Mouse (Mus musculus) gastrocnemius, adult 2 months (tissue): ENCODE data around the gene Slc35e3. TPM values are rescaled to one million over a fixed set of nuclear protein-coding genes. Genes with fewer than 3 reads are reported as not detected.
"Not testable (repeated sequence)": the region's sequence is repeated elsewhere in the genome, so short reads cannot be mapped to it uniquely, and the experiment has no call there.

Experiments
- DNase-seq: peaks from one replicate; pipeline ENCODE4 v3.0.0; 2022
- H3K27ac ChIP-seq: fragments of 200-600 bp; 2 replicates; pipeline ENCODE4 v1.8.1; 2022; ENCODE audit warnings: mild to moderate bottlenecking
- H3K4me3 ChIP-seq: fragments of 200-600 bp; 2 replicates; pipeline ENCODE4 v1.8.1; 2022; ENCODE audit warnings: mild to moderate bottlenecking, moderate library complexity
- CTCF ChIP-seq: fragments of 200-600 bp; IDR thresholded peaks from 2 replicates; pipeline ENCODE4 v1.8.1; 2022; ENCODE audit warnings: antibody characterized with exemption, mild to moderate bottlenecking, moderate library complexity
- intact Hi-C: fragments of 180-260 bp; cut with DNase I; formaldehyde crosslinking; loops from one replicate; pipeline ENCODE4 v1.15.1; 2025
- total RNA-seq, 2 experiments: library from RNA; stranded (reverse); gene quantifications; 2 replicates each; pipeline ENCODE4 v1.2.3; 2021

Slc35e3 gene
- total RNA-seq, 2 experiments from 2014 or later, result 4.6 to 5.1 TPM

DNA sequence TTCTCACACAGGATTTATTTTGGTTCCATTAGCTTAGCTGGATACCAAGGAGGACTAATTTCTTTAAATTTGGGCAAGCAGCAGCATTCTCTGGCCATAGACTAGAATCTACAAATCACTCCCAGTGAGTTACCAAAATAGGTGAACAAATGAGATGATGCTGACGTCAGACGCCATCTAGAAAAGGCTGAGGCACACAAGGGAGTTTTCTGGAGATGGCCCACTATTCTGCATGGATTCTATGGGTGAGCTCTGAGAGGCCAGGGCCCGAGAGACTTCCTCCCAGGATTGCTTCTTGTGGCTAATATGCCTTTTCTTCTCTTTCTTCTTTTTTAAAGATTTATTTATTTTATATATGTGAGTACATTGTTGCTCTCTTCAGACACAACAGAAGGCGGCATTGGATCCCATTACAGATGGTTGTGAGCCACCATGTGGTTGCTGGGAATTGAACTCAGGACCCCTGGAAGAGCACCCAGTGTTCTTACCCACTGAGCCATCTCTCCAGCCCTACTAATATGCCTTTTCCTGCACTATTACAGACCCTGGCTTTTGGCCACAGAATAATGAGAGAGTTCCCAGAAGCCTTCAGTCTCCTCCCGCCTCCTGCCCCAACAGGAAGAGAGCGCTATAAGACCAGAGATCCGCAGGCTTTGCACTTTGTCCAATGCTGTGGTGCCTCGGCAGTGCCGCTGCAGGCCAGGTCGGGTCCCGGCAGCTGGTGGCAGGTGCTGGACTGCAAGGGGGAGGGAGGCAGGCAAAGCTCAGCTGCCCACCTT, 19.1 kb upstream of the Slc35e3 start:
- intact Hi-C loops, result no loop called here
- Histone ChIP-seq H3K4me3 (no peak overlapping the region), H3K27ac (no peak overlapping the region)
- no peak for DNase-seq
- TF ChIP-seq CTCF, result no peak

GRCm38 (mm10) chr10:117764598-117764997, 18.4 kb upstream of the Slc35e3 start:
- no peak overlapping the region for H3K4me3 ChIP-seq
- intact Hi-C loops, result no loop called here
- no peak for DNase-seq
- no peak for TF ChIP-seq CTCF
- no peak overlapping the region for H3K27ac ChIP-seq

DNA sequence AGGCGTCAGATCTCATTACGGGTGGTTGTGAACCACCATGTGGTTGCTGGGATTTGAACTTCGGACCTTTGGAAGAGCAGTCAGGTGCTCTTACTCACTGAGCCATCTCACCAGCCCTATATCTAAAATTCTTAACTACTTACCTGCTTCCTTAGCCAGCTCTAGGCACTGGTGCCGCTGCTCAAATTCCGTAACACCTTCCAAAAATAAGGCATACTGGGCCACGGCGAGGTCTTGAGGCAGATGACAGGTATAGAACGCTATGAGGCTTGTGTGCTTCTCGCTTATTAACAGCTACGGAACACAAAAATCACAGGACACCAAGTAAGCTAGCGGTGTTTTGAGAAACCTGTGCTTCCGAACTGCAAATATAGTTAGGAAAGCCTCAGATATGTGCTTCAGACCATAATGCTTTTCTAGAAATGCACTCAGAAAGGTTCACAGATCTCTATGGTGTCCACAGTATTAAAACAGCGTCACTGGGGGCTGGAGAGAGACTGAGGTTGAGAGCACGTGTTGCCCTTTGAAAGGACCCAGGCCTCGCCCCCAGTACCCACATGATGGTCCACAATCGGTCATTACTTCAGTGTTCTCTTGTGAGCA, 17.5 kb upstream of the Slc35e3 start:
- H3K27ac ChIP-seq, result no peak overlapping the region
- DNase-seq, result no peak
- no peak for TF ChIP-seq CTCF
- intact Hi-C loops, result no loop called here
- H3K4me3 ChIP-seq, result no peak overlapping the region

DNA sequence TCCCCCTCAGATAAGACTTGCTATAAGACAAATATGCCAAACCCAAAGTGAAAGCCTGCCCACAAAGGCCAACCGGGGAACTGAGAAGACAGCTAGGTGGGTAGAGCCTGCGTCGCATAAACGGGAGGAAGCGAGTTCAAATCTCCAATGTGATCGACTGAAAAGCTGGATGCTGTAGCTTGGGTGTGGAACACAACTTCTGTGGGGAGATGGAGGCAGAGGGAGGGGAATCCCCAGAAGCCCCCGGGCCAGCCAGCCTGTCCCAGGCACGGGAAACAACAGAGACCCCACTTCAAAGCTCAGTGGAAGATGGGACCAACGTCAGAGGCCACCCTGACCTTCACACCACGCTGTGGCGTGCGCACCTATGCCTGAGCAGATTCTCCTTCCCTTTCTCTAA, 16.8 kb upstream of the Slc35e3 start:
- H3K4me3 ChIP-seq, result no peak overlapping the region
- intact Hi-C loops, result no loop called here
- H3K27ac ChIP-seq, result no peak overlapping the region
- DNase-seq, result no peak
- TF ChIP-seq CTCF, result no peak

- no peak overlapping the region for H3K27ac ChIP-seq
- DNase-seq, result no peak
- H3K4me3 ChIP-seq, result no peak overlapping the region
- no peak for TF ChIP-seq CTCF
- intact Hi-C loops, result no loop called here
Observed at GRCm38 (mm10) chr10:117762281-117762830, 16.2 kb upstream of the Slc35e3 start.

- intact Hi-C loops, result no loop called here
- H3K27ac ChIP-seq, result no peak overlapping the region
- no peak for TF ChIP-seq CTCF
- DNase-seq, result no peak
- no peak overlapping the region for H3K4me3 ChIP-seq
Observed at GRCm38 (mm10) chr10:117761551-117761950, 15.4 kb upstream of the Slc35e3 start.

DNA sequence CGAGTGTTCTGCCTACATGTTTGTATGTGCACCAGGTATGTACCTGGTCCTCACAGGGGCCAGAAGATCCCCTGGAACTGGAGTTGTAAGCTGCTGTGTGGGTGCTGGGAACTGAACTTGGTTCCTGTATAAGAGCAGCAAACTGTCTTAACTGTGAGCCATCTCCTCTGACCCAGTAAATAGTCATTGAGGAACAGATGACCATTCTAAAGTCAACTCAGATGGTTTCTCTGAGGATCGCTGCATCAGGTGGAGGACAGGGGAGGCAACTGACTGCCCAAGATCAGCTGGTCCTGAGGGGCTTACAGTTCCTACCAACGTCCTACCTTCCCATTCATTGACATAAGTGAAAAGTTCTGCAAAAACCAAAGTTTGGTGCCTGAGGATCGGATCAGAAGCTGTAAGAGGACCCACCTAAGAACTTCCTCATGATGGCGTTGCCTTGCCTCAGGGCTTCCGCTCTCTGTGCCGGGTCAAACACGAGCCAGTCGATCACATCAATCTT, 14.7 kb upstream of the Slc35e3 start:
- TF ChIP-seq CTCF, result no peak
- H3K4me3 ChIP-seq, result no peak overlapping the region
- H3K27ac ChIP-seq, result no peak overlapping the region
- intact Hi-C loops, result no loop called here
- no peak for DNase-seq

GRCm38 (mm10) chr10:117759844-117760630, 13.9 kb upstream of the Slc35e3 start:
- no peak overlapping the region for H3K27ac ChIP-seq
- no peak overlapping the region for H3K4me3 ChIP-seq
- intact Hi-C loops, result no loop called here
- TF ChIP-seq CTCF, result no peak
- no peak for DNase-seq

- no peak for DNase-seq
- no peak for TF ChIP-seq CTCF
- intact Hi-C loops, result no loop called here
- no peak overlapping the region for H3K27ac ChIP-seq
- no peak overlapping the region for H3K4me3 ChIP-seq
Observed at GRCm38 (mm10) chr10:117758749-117759727, 12.9 kb upstream of the Slc35e3 start.

DNA sequence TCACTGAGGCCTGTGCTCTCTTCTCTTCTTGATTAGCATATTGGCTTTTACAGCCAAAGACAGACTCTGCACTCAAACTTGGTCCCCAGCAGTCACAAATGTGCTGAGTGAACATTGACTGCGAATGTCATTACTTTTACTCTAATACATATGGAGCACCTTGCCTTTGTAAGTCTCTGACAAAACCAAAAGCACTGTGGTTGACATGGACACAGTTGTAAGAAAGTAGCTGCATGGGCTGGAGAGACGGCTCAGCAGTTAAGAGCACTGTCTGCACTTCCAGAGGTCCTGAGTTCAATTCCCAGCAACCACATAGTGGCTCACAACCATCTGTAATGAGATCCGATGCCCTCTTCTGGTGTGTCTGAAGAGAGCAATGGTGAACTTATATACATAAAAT, 12.2 kb upstream of the Slc35e3 start:
- H3K4me3 ChIP-seq, DNase-seq, intact Hi-C loops, H3K27ac ChIP-seq: not testable (repeated sequence)

- no peak for TF ChIP-seq CTCF
- no peak for DNase-seq
- Histone ChIP-seq H3K4me3 (no peak overlapping the region), H3K27ac (no peak overlapping the region)
- intact Hi-C loops, result no loop called here
Observed at GRCm38 (mm10) chr10:117757796-117758342, 11.7 kb upstream of the Slc35e3 start.
